Mouse (Mus musculus) thymus, adult 2 months (tissue): ENCODE measurements at regions not wholly inside any gene's neighbourhood (a gene's known extent, or its start where the extent isn't known, plus 50 kb on each side); places are given as distances from the start of the nearest gene placed in this dataset.

ENCODE experiments used
- CTCF ChIP-seq: fragments of 200-500 bp; IDR thresholded peaks from 2 replicates; pipeline ENCODE4 v1.5.1; 2012; ENCODE audit warnings: mild to moderate bottlenecking, control low read depth, low read length, moderate library complexity, borderline replicate concordance; ENCODE audit not compliant: control insufficient read depth, poor library complexity, insufficient read depth; ENCODE audit errors: extremely low read depth
- POLR2A ChIP-seq: fragments of 200-500 bp; IDR thresholded peaks from 2 replicates; pipeline ENCODE4 v1.6.1; 2012; ENCODE audit warnings: mild to moderate bottlenecking, low read length, control low read depth, moderate library complexity; ENCODE audit not compliant: control insufficient read depth, poor library complexity, insufficient read depth; ENCODE audit errors: extremely low read depth

- TF ChIP-seq CTCF (no peak), POLR2A (no peak)
These were observed 592.5 kb downstream of the Etv1 start for GRCm38 (mm10) chr12:39371480-39372245.
